Comparison of ENCODE assay signal across 8 mouse cellular contexts in genomic region chr7:80849710-80850109, GRCm38 (mm10). TPM values are rescaled to one million over a fixed set of nuclear protein-coding genes. Genes with fewer than 3 reads are reported as not detected.
A peak's percentile ranks its signal among the peaks of the same experiment; 100 is the strongest.
DNase-seq lines count a peak whose midpoint lies in the region; ATAC-seq and TF ChIP-seq lines count a peak whose summit lies in the region.
"Had no signal": no experiment of that assay in that cellular context is flagged by ENCODE, and none has a peak within 500 bp of the region (broad histone marks: within the 10 kb centered on the region; RNA-seq: fewer than 3 reads in every experiment).

No protein-coding gene starts in this region.

- no peaks in the 10 kb centered on the region for H3K27me3 ChIP-seq in thymus, adult 2 months (ENCODE audit: control insufficient read depth, insufficient read depth, low read length)
- H3K27me3 ChIP-seq: limb, embryonic 13.5 days had no signal

- peak; percentile 45 for DNase-seq in thymus, postnatal 14 days
- DNase-seq in thymus, adult 2 months, result no peak
- DNase-seq in hindlimb bud, embryonic 11.5 days (ENCODE audit: extremely low spot score, low read depth, low spot score), result peak; percentile 53
- DNase-seq in lung, adult 2 months, result no peak
- DNase-seq in retina, postnatal 1 day, result peak; percentile 88

- ATAC-seq in erythroid progenitor cell, adult 5-6 weeks (replicated peaks; ENCODE audit: low FRiP score, poor library complexity, severe bottlenecking), result peak; percentile 79

- no peaks in the 10 kb centered on the region; the same call in 1 of the 2 replicates for H3K4me1 ChIP-seq in thymus, adult 2 months (replicated peaks; ENCODE audit: control insufficient read depth, insufficient read depth, low read length)
- H3K4me1 ChIP-seq in bone marrow macrophage, adult 2 months (ENCODE audit: control insufficient read depth, insufficient read depth, low read length), result peaks cover 29% of the 10 kb centered on the region
- peaks cover 3% of the 10 kb centered on the region; the same call in 1 of the 2 replicates for H3K4me1 ChIP-seq in lung, adult 2 months (ENCODE audit: control insufficient read depth, insufficient read depth, low read length)
- H3K4me1 ChIP-seq: limb, embryonic 13.5 days had no signal

- TF ChIP-seq CTCF in thymus, adult 2 months (IDR thresholded peaks at IDR 0.05; ENCODE audit: borderline replicate concordance, control insufficient read depth, extremely low read depth, insufficient read depth, low read length, poor library complexity), result no peak
- peak; percentile 63 for TF ChIP-seq CTCF in bone marrow macrophage, adult 2 months (IDR thresholded peaks at IDR 0.05; ENCODE audit: low read depth, low read length)
- peak; percentile 83 for TF ChIP-seq CTCF in lung, adult 2 months (IDR thresholded peaks at IDR 0.05; ENCODE audit: insufficient read depth, low read length)

- H3K36me3 ChIP-seq in thymus, adult 2 months (ENCODE audit: control insufficient read depth, insufficient read depth, low read length), result no peaks in the 10 kb centered on the region
- H3K36me3 ChIP-seq: limb, embryonic 13.5 days had no signal

- H3K27ac ChIP-seq in thymus, adult 2 months (ENCODE audit: control insufficient read depth, insufficient read depth, low read length), result no peak overlapping the region
- no peak overlapping the region for H3K27ac ChIP-seq in bone marrow macrophage, adult 2 months (ENCODE audit: insufficient read depth, low read depth, low read length)
- H3K27ac ChIP-seq: limb, embryonic 13.5 days had no signal

- H3K4me3 ChIP-seq in thymus, adult 2 months (ENCODE audit: control insufficient read depth, insufficient read depth, low read length), result no peak overlapping the region
- no peak overlapping the region for H3K4me3 ChIP-seq in bone marrow macrophage, adult 2 months (ENCODE audit: insufficient read depth, low read length)
- H3K4me3 ChIP-seq in lung, adult 2 months (replicated peaks; ENCODE audit: extremely low read depth, low read depth, low read length), result no peak overlapping the region
- H3K4me3 ChIP-seq: limb, embryonic 13.5 days had no signal

- whole genome bisulfite sequencing in thymus, adult 2 months, result 30% methylated on average over 4 of the region's 4 CpGs
- 13% methylated on average over 4 of the region's 4 CpGs for WGBS in lung, adult 2 months

- no peak for TF ChIP-seq POLR2A in thymus, adult 2 months (IDR thresholded peaks at IDR 0.05; ENCODE audit: control insufficient read depth, extremely low read depth, insufficient read depth, low read length, poor library complexity)
- TF ChIP-seq POLR2A in bone marrow macrophage, adult 2 months (IDR thresholded peaks at IDR 0.05; ENCODE audit: borderline replicate concordance, low read depth, low read length), result no peak
- TF ChIP-seq POLR2A in lung, adult 2 months (IDR thresholded peaks at IDR 0.05; ENCODE audit: borderline replicate concordance, extremely low read depth, low read depth, low read length), result no peak

RNA-seq across cellular contexts. Expression of gene Zscan2, which starts 11.0 kb away (rescaled TPM):
- polyA plus RNA-seq in thymus, adult 2 months (2012; rRNA removed), result 25.5 and 26.2 TPM in 2 replicates
- polyA plus RNA-seq in bone marrow macrophage, adult 2 months (2012; ENCODE audit: insufficient read depth, insufficient read length, missing spikeins), result 2.1 and 3.6 TPM in 2 replicates
- total RNA-seq in erythroid progenitor cell, adult 5-6 weeks (2015; ENCODE audit: low replicate concordance), result not detected in 2 replicates
- total RNA-seq in erythroid progenitor cell, adult 5-6 weeks (2017; ENCODE audit: low replicate concordance), result 0.51 and 2.9 TPM in 2 replicates
- 5.5 and 6.2 TPM in 2 replicates for polyA plus RNA-seq in lung, adult 2 months (2012; rRNA removed)

RNA-seq across cellular contexts. Expression of gene Iqgap1, which starts 23.9 kb away (rescaled TPM):
- polyA plus RNA-seq in thymus, adult 2 months (2012; rRNA removed), result 112 and 119 TPM in 2 replicates
- 243 and 284 TPM in 2 replicates for polyA plus RNA-seq in bone marrow macrophage, adult 2 months (2012; ENCODE audit: insufficient read depth, insufficient read length, missing spikeins)
- total RNA-seq in erythroid progenitor cell, adult 5-6 weeks (2015; ENCODE audit: low replicate concordance), result 33.2 and 83.8 TPM in 2 replicates
- 30.0 and 35.0 TPM in 2 replicates for total RNA-seq in erythroid progenitor cell, adult 5-6 weeks (2017; ENCODE audit: low replicate concordance)
- polyA plus RNA-seq in lung, adult 2 months (2012; rRNA removed), result 118 and 135 TPM in 2 replicates

RNA-seq across cellular contexts. Expression of gene Wdr73, which starts 51.4 kb away (rescaled TPM):
- 27.2 and 31.3 TPM in 2 replicates for polyA plus RNA-seq in thymus, adult 2 months (2012; rRNA removed)
- 9.3 and 10.7 TPM in 2 replicates for polyA plus RNA-seq in bone marrow macrophage, adult 2 months (2012; ENCODE audit: insufficient read depth, insufficient read length, missing spikeins)
- total RNA-seq in erythroid progenitor cell, adult 5-6 weeks (2015; ENCODE audit: low replicate concordance), result 4.0 and 9.6 TPM in 2 replicates
- total RNA-seq in erythroid progenitor cell, adult 5-6 weeks (2017; ENCODE audit: low replicate concordance), result 1.6 and 4.1 TPM in 2 replicates
- polyA plus RNA-seq in lung, adult 2 months (2012; rRNA removed), result 9.5 and 14.7 TPM in 2 replicates

RNA-seq across cellular contexts. Expression of gene Nmb, which starts 55.2 kb away (rescaled TPM):
- 20.1 and 24.5 TPM in 2 replicates for polyA plus RNA-seq in thymus, adult 2 months (2012; rRNA removed)
- 3.0 and 4.2 TPM in 2 replicates for polyA plus RNA-seq in bone marrow macrophage, adult 2 months (2012; ENCODE audit: insufficient read depth, insufficient read length, missing spikeins)
- 17.6 TPM in 1 of 2 replicates, not detected in the other for total RNA-seq in erythroid progenitor cell, adult 5-6 weeks (2015; ENCODE audit: low replicate concordance)
- 2.9 TPM in 1 of 2 replicates, not detected in the other for total RNA-seq in erythroid progenitor cell, adult 5-6 weeks (2017; ENCODE audit: low replicate concordance)
- polyA plus RNA-seq in lung, adult 2 months (2012; rRNA removed), result 2.6 and 4.1 TPM in 2 replicates

Comparison
In these comparisons a context has a peak if more than half of its experiments do, and no peak if none do; other contexts are left out.
1. DNase-seq: peak in thymus, postnatal 14 days (single experiment), hindlimb bud, embryonic 11.5 days (single experiment) and retina, postnatal 1 day (single experiment); none in thymus, adult 2 months (single experiment) and lung, adult 2 months (single experiment).